Mouse (Mus musculus): Measurements from ENCODE around the gene H2afb1.
"Not testable (repeated sequence)": the region's sequence is repeated elsewhere in the genome, so short reads cannot be mapped to it uniquely, and the experiment has no call there.

H2afb1 gene

GRCm38 (mm10) chrX:117014457-117014856, at the start of gene H2afb1:
H2afb1 (plus strand) TSS chrX:117014757.
- not testable (repeated sequence) for DNase-seq (ENCODE audit: low spot score)

GRCm38 (mm10) chrX:117036085-117036484, 21.5 kb downstream of the H2afb1 start:
- DNase-seq (ENCODE audit: low spot score), result no peak

Measured in MN1 (cell line).